Mouse (Mus musculus): ENCODE results near the gene Dgki. TPM values are rescaled to one million over a fixed set of nuclear protein-coding genes. Genes with fewer than 3 reads are reported as not detected.

Dgki gene
- polyA plus RNA-seq, 1 experiment from 2014 or later: 1.3 TPM

DNA sequence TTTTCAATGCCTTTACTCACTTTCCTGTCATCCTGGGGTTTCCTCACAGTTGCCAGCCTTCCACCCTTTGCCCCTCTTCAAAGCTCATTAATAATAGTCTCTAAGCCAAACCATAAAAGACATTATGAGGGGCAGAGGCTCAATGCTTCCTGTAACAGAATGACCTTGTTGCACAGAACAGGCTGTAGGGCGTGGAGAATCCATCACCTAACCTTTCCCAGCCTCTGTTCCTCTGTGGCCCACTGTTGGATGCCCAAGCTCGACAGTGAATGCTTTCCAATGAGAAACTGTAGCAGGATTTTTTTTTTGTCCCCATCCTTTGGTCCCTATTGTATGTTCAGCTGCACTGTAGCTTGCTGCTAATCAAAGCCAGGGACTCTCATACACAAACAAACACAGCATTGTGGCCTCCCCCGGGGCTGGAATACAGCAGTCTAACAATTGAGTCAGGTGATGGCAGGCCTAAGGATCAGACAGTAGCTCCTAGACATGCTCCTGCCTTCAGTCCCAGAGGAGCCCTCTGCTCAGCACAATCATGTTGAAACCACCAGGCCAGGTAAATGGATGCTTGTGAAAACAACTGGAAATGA, 502.8 kb downstream of the Dgki start:
- Histone ChIP-seq H3K27ac (no peak overlapping the region), H3K4me1 (peaks cover 10% of the 10 kb centered on the region), H3K9me3 (no peaks in the 10 kb centered on the region), H3K9ac (no peak overlapping the region), H3K27me3 (no peaks in the 10 kb centered on the region), H3K4me2 (replicated peaks) (no peak overlapping the region), H3K36me3 (peaks cover 22% of the 10 kb centered on the region), H3K4me3 (no peak overlapping the region)
- 26% methylated on average over 3 of the region's 3 CpGs for WGBS
- no peak for ATAC-seq (ENCODE audit: low FRiP score, low read depth)

Other genes with a start within 250 kb of the Dgki start
- 36.4 and 44.6 TPM in 2 replicates for gene Creb3l2, start 142.0 kb upstream of the Dgki start, polyA plus RNA-seq (2015; fragmentation: Nextera tagmentation; extraction: Ambion mirVana)
- not detected in 2 replicates for gene Akr1d1, start 230.0 kb upstream of the Dgki start, polyA plus RNA-seq (2015; fragmentation: Nextera tagmentation; extraction: Ambion mirVana)